Mouse (Mus musculus) myocyte (in vitro differentiated cells): ENCODE results near the gene Cfap299.

Experiments
- REST ChIP-seq: IDR thresholded peaks from one replicate; pipeline ENCODE4 v1.6.1; 2011; ENCODE audit warnings: mild to moderate bottlenecking, control low read depth, moderate library complexity; ENCODE audit not compliant: insufficient read depth, insufficient read length
- TCF12 ChIP-seq: IDR thresholded peaks from one replicate; pipeline ENCODE4 v1.6.1; 2011; ENCODE audit warnings: mild to moderate bottlenecking, control low read depth; ENCODE audit not compliant: poor library complexity, insufficient read depth, severe bottlenecking

DNA sequence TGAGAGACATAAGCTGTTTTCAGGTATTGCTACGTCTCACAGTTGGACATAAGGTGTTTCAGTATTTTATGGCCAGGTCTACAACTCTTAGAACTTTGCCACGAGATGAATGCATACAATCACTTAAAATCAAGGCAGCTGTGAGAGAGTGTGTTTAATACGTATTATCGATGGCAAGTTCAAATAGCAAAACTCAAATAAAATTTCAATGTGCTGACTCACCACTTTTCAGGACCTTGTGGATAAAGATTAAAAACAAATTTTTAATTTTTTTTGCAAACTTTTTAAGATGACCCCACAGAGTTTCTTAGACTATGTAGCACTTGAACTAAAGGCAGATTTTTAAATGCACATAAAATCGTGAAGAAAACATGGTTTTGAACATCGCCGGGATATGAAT, 30.8 kb downstream of the Cfap299 start:
- TF ChIP-seq REST (no peak), TCF12 (no peak)
